Mouse (Mus musculus): ENCODE data around the gene Gm6526. TPM values are rescaled to one million over a fixed set of nuclear protein-coding genes. Genes with fewer than 3 reads are reported as not detected.

Gene Gm6526
- not detected in 2 replicates for polyA plus RNA-seq (2012)

GRCm38 (mm10) chr14:43747566-43747965, at the start of gene Gm6526:
Gm6526 (plus strand) TSS chr14:43747866.

DNA sequence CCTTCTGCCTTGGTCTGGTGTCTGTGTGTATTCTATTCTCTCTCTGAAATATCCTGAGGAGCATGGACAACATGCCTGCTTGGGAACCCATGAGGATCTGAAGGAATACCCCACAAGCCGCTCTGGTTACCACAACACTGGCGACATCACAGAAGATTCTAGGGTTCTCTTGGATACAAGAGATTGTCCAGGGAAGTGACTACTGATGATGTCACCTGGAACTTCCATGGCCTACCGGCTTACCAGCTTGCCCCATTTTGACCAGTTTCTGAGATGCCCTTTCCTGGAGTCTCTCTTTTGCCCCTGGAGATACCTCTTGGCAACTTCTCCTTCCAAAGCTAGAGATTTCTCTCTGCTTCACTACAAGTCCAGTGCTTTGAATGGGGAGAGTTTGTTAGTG, 20.3 kb upstream of the Gm6526 start, which contains the start of gene Gm16506:
Gene Gm16506, minus strand, starts transcription at position 101 of the 400 bp plus-strand sequence.

GRCm38 (mm10) chr14:43784645-43785044, 37.0 kb downstream of the Gm6526 start, which contains the start of gene Gm8180:
Gm8180 (minus strand) TSS chr14:43784745.

Other genes with a start within 250 kb of the Gm6526 start
- gene Gm5799, start 204.3 kb upstream of the Gm6526 start, polyA plus RNA-seq (2012): not detected in 2 replicates
- gene Gm17654, start 168.7 kb upstream of the Gm6526 start, polyA plus RNA-seq (2012): not detected in 2 replicates
- not detected in 2 replicates for gene Gm10375, start 139.9 kb upstream of the Gm6526 start, polyA plus RNA-seq (2012)
- gene Gm8165, start 70.7 kb upstream of the Gm6526 start, polyA plus RNA-seq (2012): not detected in 2 replicates
- gene Gm7324, start 50.0 kb upstream of the Gm6526 start, polyA plus RNA-seq (2012): 0.11 and 0.13 TPM in 2 replicates
- not detected in 2 replicates for gene Gm16506, start 20.4 kb upstream of the Gm6526 start, polyA plus RNA-seq (2012)
- gene Gm8180, start 36.9 kb downstream of the Gm6526 start, polyA plus RNA-seq (2012): not detected in 2 replicates
- gene Ear1, start 127.7 kb downstream of the Gm6526 start, polyA plus RNA-seq (2012): 0.12 and 0.15 TPM in 2 replicates
- not detected in 2 replicates for gene Ear10, start 175.7 kb downstream of the Gm6526 start, polyA plus RNA-seq (2012)
- 0.29 and 0.31 TPM in 2 replicates for gene Gm8113, start 177.5 kb downstream of the Gm6526 start, polyA plus RNA-seq (2012)
- not detected in 2 replicates for gene Ang5, start 209.2 kb downstream of the Gm6526 start, polyA plus RNA-seq (2012)

Measured in megakaryocyte-erythroid progenitor cell, adult 5 weeks (primary cell).